Mouse (Mus musculus) heart, postnatal 36 days (tissue): Measurements from ENCODE around the gene Gbp9. TPM values are rescaled to one million over a fixed set of nuclear protein-coding genes. Genes with fewer than 3 reads are reported as not detected.
"Not testable (repeated sequence)": the region's sequence is repeated elsewhere in the genome, so short reads cannot be mapped to it uniquely, and the experiment has no call there.

Source experiments
- DNase-seq, 2 experiments: peaks; one replicate each; pipeline ENCODE4 v3.0.0; 2021 to 2022
- intact Hi-C: fragments of 180-260 bp; cut with DNase I; formaldehyde crosslinking; loops from one replicate; pipeline ENCODE4 v1.15.1; 2025
- total RNA-seq, 2 experiments: library from RNA; stranded (reverse); gene quantifications; 2 replicates each; pipeline ENCODE4 v1.2.3; 2021

The Gbp9 gene
- total RNA-seq = 10 to 100 TPM in 1 of 2 experiments, 1 to 10 TPM in 1; 9.9 to 11.0 TPM

- intact Hi-C loops = loop anchor here (10.0 kb wide), 1 partner anchor 1025 kb away; the partner anchor contains the start of gene Sparcl1
- peak; percentile 31 to 37 for DNase-seq
These were observed at the start of gene Gbp9, which contains the start of the genes Gbp8 and Gbp4 for GRCm38 (mm10) chr5:105139409-105140088. TSS of gene Gbp9 (minus strand) at chr5:105139539. TSS of gene Gbp8 (minus strand) at chr5:105139540. TSS of gene Gbp4 (minus strand) at chr5:105139586.

- DNase-seq = no peak
- intact Hi-C loops = no loop called here
These were observed 42.1 kb upstream of the Gbp9 start for GRCm38 (mm10) chr5:105181446-105181845.

GRCm38 (mm10) chr5:105156582-105156981, 17.2 kb upstream of the Gbp9 start:
- intact Hi-C loops = loop anchor here (5.0 kb wide), 1 partner anchor 169 kb away; no protein-coding TSS in a partner anchor
- no peak for DNase-seq

GRCm38 (mm10) chr5:105154049-105154448, 14.7 kb upstream of the Gbp9 start:
- DNase-seq = no peak
- intact Hi-C loops = no loop called here

GRCm38 (mm10) chr5:105148062-105148461, 8.7 kb upstream of the Gbp9 start:
- intact Hi-C loops = loop anchor here (5.0 to 10.0 kb wide), 2 partner anchors 144 to 1033 kb away; partner anchors contain the start of genes Gbp6, Gm43302 and Sparcl1
- not testable (repeated sequence) for DNase-seq

GRCm38 (mm10) chr5:105146447-105146846, 7.1 kb upstream of the Gbp9 start:
- DNase-seq = peak in 1 of 2 experiments; percentile 24
- intact Hi-C loops = loop anchor here (5.0 to 10.0 kb wide), 2 partner anchors 146 to 1032 kb away; partner anchors contain the start of genes Gbp6, Gm43302 and Sparcl1

GRCm38 (mm10) chr5:105145731-105146130, 6.4 kb upstream of the Gbp9 start:
- DNase-seq = not testable (repeated sequence)
- intact Hi-C loops = loop anchor here (2.0 to 10.0 kb wide), 3 partner anchors 31 to 1031 kb away; partner anchors contain the start of genes Gbp6, Gm43302 and Sparcl1

GRCm38 (mm10) chr5:105140089-105140810, 911 bp upstream of the Gbp9 start:
- not testable (repeated sequence) for DNase-seq
- intact Hi-C loops = loop anchor here (10.0 kb wide), 1 partner anchor 1025 kb away; the partner anchor contains the start of gene Sparcl1

GRCm38 (mm10) chr5:105138906-105139305, 433 bp downstream of the Gbp9 start:
- intact Hi-C loops = no loop called here
- peak in 1 of 2 experiments; percentile 13 for DNase-seq

- intact Hi-C loops, DNase-seq: not testable (repeated sequence)
These were observed 2.5 kb downstream of the Gbp9 start for GRCm38 (mm10) chr5:105136706-105137304.

GRCm38 (mm10) chr5:105121731-105122130, 17.6 kb downstream of the Gbp9 start:
- intact Hi-C loops, DNase-seq: not testable (repeated sequence)

GRCm38 (mm10) chr5:105115740-105116139, 23.6 kb downstream of the Gbp9 start:
- no peak for DNase-seq
- intact Hi-C loops = loop anchor here (2.0 kb wide), 1 partner anchor 29 kb away; no protein-coding TSS in a partner anchor

- intact Hi-C loops = loop anchor here (2.0 kb wide), 1 partner anchor 30 kb away; no protein-coding TSS in a partner anchor
- DNase-seq = no peak
These were observed 24.6 kb downstream of the Gbp9 start for GRCm38 (mm10) chr5:105114696-105115095.

GRCm38 (mm10) chr5:105113656-105114055, 25.7 kb downstream of the Gbp9 start:
- intact Hi-C loops = loop anchor here (2.0 kb wide), 1 partner anchor 31 kb away; no protein-coding TSS in a partner anchor
- DNase-seq = no peak

- intact Hi-C loops = not testable (repeated sequence)
- peak; percentile 68 to 71 for DNase-seq
These were observed 29.0 kb downstream of the Gbp9 start for GRCm38 (mm10) chr5:105110271-105110852.

GRCm38 (mm10) chr5:105109775-105110174, 29.6 kb downstream of the Gbp9 start:
- peak; percentile 25 to 30 for DNase-seq
- intact Hi-C loops = not testable (repeated sequence)

GRCm38 (mm10) chr5:105105689-105106088, 33.6 kb downstream of the Gbp9 start:
- intact Hi-C loops, DNase-seq: not testable (repeated sequence)

GRCm38 (mm10) chr5:105081900-105082299, 57.4 kb downstream of the Gbp9 start:
- DNase-seq = no peak
- intact Hi-C loops = no loop called here

- DNase-seq, intact Hi-C loops: not testable (repeated sequence)
These were observed 71.0 kb downstream of the Gbp9 start for GRCm38 (mm10) chr5:105068356-105068755.

GRCm38 (mm10) chr5:105064443-105064842, 74.9 kb downstream of the Gbp9 start:
- intact Hi-C loops = not testable (repeated sequence)

More at GRCm38 (mm10) chr5:105064443-105064842, 74.9 kb downstream of the Gbp9 start:
- not testable (repeated sequence) for DNase-seq
